Mouse (Mus musculus) testis, adult 2 months (tissue): Measurements from ENCODE around the gene Cmc2. TPM values are rescaled to one million over a fixed set of nuclear protein-coding genes. Genes with fewer than 3 reads are reported as not detected.

Experiments used
- H3K27ac ChIP-seq: fragments of 200-500 bp; 2 replicates; pipeline ENCODE4 v1.5.1; 2012; ENCODE audit warnings: low read depth, low read length; ENCODE audit not compliant: control insufficient read depth, insufficient read depth
- H3K27me3 ChIP-seq: fragments of 200-500 bp; 2 replicates; pipeline ENCODE4 v1.6.1; 2012; ENCODE audit warnings: mild to moderate bottlenecking, low read length, moderate library complexity; ENCODE audit not compliant: control insufficient read depth, insufficient read depth
- H3K36me3 ChIP-seq: fragments of 200-500 bp; 2 replicates; pipeline ENCODE4 v1.6.1; 2012; ENCODE audit warnings: mild to moderate bottlenecking, low read length; ENCODE audit not compliant: control insufficient read depth, insufficient read depth
- H3K4me1 ChIP-seq: fragments of 200-500 bp; 2 replicates; pipeline ENCODE4 v1.6.1; 2012; ENCODE audit warnings: low read length; ENCODE audit not compliant: control insufficient read depth, insufficient read depth
- H3K4me3 ChIP-seq: fragments of 200-500 bp; 2 replicates; pipeline ENCODE4 v1.5.1; 2012; ENCODE audit warnings: low read depth, mild to moderate bottlenecking, low read length, moderate library complexity, mixed read lengths; ENCODE audit not compliant: control insufficient read depth
- CTCF ChIP-seq: fragments of 200-500 bp; IDR thresholded peaks from 2 replicates; pipeline ENCODE4 v1.5.1; 2012; ENCODE audit warnings: low read depth, mild to moderate bottlenecking, inconsistent platforms, low read length, moderate library complexity; ENCODE audit not compliant: control insufficient read depth, insufficient read depth, insufficient replicate concordance
- POLR2A ChIP-seq: fragments of 200-500 bp; IDR thresholded peaks from 2 replicates; pipeline ENCODE4 v1.6.1; 2012; ENCODE audit warnings: low read depth, mild to moderate bottlenecking, inconsistent platforms, low read length, moderate library complexity; ENCODE audit not compliant: control insufficient read depth
- polyA plus RNA-seq: library from polyadenylated mRNA; depleted of rRNA; stranded (reverse); fragments of >200 nt; gene quantifications from 2 replicates; pipeline ENCODE4 v1.2.3, GENCODE M21; 2012

Gene Cmc2
- polyA plus RNA-seq, 1 experiment = 12.8 TPM

DNA sequence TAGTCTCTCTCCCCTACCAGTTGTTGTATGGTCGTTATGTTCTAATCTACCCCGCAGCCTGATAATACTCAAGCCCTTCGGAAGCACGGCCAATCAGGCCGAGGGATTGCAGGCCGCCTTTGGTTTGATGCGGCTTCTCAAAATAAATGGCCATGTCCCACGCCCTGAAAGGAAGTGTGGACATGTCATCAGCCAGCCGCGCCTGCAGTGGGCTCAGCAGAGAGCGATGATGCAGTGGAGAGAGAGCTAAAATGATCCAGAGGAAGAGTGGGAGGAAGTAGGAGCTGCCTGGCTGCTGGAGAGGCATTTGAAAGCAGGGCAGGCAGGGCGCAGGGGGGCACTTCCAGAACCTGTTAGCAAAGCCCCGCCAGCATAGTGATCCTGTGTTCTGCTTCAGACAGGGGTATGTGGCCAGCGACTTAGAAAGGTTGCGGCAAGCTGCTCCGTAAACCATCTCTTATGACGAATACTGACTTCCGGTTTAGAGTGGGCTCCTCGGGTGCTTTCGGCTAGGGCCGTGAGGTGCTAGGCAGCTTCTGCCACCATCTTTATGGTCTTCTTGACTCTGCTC, 25.1 kb upstream of the Cmc2 start:
- Histone ChIP-seq H3K36me3 (no peaks in the 10 kb centered on the region), H3K27me3 (no peaks in the 10 kb centered on the region), H3K27ac (no peak overlapping the region), H3K4me3 (no peak overlapping the region), H3K4me1 (peaks cover 16% of the 10 kb centered on the region)
- TF ChIP-seq POLR2A (no peak), CTCF (no peak)

DNA sequence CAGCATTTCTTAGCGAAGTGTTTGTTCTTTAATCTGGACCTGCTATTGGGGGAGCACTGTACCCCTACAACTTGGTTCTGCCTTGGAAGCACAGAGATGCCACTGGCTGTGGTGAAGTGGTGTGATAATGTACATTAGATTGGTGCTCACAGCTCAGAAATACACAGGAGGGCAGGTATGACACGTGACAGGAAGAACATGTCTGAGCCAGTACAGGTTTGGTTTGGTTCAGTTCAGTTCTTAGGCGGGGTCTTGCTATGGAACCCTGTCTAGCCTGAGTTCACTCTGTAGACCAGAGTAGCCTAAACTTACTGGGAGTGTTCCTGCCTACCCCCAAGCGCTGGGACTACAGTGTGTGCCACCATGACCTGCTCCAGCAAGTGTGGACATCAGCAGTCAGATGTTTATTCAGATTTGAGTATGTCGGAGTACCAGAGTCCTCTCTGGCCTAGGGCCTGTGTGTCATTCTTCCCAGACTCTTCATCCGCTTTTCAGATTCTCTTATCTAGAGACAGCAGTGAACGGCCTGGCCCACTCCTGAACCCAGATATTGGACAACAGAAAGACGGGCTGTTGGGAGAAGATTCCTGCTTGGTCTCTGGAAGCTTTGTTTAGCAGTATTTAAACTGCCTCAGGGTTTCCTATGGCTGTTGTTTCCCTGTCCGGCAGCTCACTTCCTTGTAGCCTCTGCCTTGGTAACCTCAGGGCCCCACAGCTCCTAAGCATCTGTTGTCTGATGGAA, 24.1 kb upstream of the Cmc2 start:
- peaks cover 16% of the 10 kb centered on the region for H3K4me1 ChIP-seq
- H3K27ac ChIP-seq = no peak overlapping the region
- no peaks in the 10 kb centered on the region for H3K36me3 ChIP-seq
- H3K4me3 ChIP-seq = no peak overlapping the region
- TF ChIP-seq POLR2A (no peak), CTCF (no peak)
- H3K27me3 ChIP-seq = no peaks in the 10 kb centered on the region

DNA sequence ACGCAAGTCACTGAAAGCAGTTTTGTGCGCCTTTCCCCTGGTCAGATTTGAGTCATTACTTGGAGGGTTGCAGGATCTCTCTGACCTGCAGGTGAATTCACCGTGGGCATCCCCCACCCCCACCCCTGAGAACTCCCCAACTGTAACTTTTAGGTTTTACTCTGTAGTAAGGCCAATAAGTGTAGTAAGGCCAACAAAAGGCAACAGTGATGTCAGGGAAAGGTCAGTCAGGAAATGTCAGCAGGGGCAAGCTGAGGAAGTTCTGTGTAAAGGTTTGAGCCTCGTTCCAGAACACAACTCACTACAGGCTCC, 23.1 kb upstream of the Cmc2 start:
- TF ChIP-seq POLR2A (no peak), CTCF (no peak)
- H3K27ac ChIP-seq = no peak overlapping the region

DNA sequence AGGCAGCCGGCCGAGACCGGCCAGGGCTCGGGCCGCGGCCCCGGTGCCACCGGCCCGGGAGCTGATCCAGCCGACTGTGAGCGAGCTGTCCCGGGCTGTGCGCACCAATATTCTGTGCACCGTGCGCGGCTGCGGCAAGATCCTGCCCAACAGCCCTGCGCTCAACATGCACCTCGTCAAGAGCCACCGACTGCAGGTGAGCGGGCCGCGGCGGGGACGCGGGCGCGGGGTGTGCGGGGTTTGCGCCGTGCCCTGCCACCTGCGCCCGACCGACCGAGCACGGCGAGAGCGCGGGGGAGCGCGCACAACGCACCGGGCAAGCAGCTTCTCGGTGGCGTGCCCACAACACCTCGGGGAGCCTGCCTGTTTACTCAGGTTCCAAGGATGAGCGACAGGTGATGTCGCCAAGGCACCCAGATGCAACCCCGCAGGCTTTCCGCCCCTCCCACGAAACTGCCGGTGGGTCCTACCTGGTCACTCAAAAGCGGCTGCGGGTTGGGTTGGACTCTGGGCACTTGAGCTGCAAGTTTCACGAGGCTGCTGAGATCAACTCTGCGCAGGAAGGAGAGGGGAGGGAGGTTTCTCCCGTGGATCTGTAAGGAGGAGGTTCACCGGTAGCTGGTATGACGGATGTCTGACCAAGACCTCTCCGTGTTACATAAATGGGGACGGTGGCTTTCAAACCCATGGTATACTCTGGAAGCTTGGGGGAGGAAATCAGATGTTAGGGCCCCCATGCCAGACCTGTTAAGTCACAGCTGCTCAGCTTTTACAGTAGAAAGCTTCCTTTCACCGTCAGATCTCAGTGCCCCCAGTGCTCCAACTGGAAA, 22.5 kb upstream of the Cmc2 start:
- H3K27me3 ChIP-seq = no peaks in the 10 kb centered on the region
- H3K4me3 ChIP-seq = peak overlapping the region; percentile 94
- H3K4me1 ChIP-seq = peaks cover 16% of the 10 kb centered on the region
- peak overlapping the region; percentile 54 for H3K27ac ChIP-seq
- TF ChIP-seq CTCF (no peak), POLR2A (no peak)
- no peaks in the 10 kb centered on the region for H3K36me3 ChIP-seq

More for the DNA sequence above, 23.1 kb upstream of the Cmc2 start:
- Histone ChIP-seq H3K4me3 (peak overlapping the region; percentile 94; the same call in 1 of the 2 replicates), H3K27me3 (no peaks in the 10 kb centered on the region), H3K36me3 (no peaks in the 10 kb centered on the region), H3K4me1 (peaks cover 16% of the 10 kb centered on the region)

DNA sequence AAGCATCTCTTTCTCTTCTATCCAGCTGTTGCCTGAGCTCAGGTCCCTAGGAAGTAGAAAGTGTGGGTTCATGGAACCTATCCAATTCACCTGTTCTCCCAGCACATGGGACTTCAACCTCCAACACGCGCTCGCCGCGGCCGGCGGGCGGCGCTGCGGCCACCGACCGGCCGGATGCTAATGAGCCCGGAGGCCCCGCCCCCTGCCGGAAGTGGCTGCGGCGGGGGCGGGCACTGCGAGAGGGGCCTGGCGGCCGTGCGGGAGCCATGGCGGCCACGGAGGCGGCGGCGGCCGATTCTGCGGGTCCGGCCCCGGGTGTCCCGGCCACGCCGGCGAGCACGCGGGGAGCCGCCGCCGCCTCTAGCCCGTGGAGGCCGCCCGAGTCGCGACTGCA, 21.9 kb upstream of the Cmc2 start, which contains the start of gene Atmin:
Atmin (plus strand) TSS at position 233 of the 394 bp plus-strand sequence.
- H3K27ac ChIP-seq = peak within 1 kb of the TSS; percentile 54

DNA sequence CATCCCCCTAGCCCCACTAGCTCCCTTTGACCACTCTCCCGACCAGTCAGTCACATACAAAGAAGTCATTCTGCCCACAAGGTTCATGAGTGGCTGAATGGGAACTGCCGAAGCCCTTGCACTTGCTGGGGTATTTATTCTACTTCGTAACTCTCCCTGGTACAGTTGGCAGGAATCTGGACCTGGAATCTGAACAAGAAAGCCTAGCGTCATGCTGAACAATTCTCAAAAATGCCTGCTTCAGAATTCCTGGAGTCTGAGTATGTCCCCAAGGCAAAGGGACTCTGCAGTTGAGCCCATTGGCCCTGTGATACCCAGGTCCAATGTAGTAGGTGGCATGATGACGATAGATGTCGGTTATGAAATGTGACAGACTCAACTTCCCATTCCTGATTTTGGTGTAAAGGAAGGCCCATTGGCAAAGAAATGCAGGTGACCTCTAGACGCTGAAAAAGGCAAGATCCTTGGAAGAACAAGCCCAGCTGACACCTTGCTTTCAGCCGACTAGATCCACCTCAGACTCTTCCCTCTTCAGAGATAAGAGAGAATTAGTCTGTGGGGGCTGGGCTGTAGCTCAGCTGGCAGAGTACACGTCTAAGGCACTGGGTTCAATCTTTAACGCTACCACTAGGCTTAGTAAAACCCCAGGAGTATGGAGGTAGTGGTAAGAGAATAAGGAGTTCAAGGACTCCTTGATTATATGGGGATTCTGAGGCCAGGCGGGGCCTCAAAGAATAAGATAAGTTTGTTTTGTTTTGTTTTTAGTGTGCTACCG, 21.2 kb upstream of the Cmc2 start:
- Histone ChIP-seq H3K27ac (no peak overlapping the region), H3K36me3 (no peaks in the 10 kb centered on the region), H3K27me3 (no peaks in the 10 kb centered on the region), H3K4me3 (peak overlapping the region; percentile 35; the same call in 1 of the 2 replicates), H3K4me1 (peaks cover 16% of the 10 kb centered on the region)
- TF ChIP-seq POLR2A (no peak), CTCF (no peak)

More for the DNA sequence above, 21.9 kb upstream of the Cmc2 start, which contains the start of gene Atmin:
- H3K36me3 ChIP-seq = no peaks in the 10 kb centered on the region
- H3K4me1 ChIP-seq = peaks cover 16% of the 10 kb centered on the region
- H3K4me3 ChIP-seq = peak within 1 kb of the TSS; percentile 94
- TF ChIP-seq POLR2A (peak; percentile 62; the same call in 1 of the 2 replicates), CTCF (peak; percentile 46; the same call in 1 of the 2 replicates)
- H3K27me3 ChIP-seq = no peaks in the 10 kb centered on the region
